Mouse (Mus musculus) heart, embryonic 13.5 days (tissue): ENCODE data around the gene Gm765. TPM values are rescaled to one million over a fixed set of nuclear protein-coding genes. Genes with fewer than 3 reads are reported as not detected.

Experiments
- ATAC-seq: fragments of 200-750 bp; cut with Nextera tagmentation; 2 replicates; pipeline ENCODE4 v1.8.0; 2017; ENCODE audit warnings: moderate TSS enrichment; ENCODE audit not compliant: insufficient number of reproducible peaks, low FRiP score, low TSS enrichment; ENCODE audit errors: extremely low read depth
- H3K27ac ChIP-seq: fragments of 300-500 bp; sonication (generic); replicated peaks from 2 replicates; pipeline ENCODE4 v1.5.1; 2015; ENCODE audit warnings: moderate library complexity, mild to moderate bottlenecking, inconsistent platforms
- H3K27me3 ChIP-seq: fragments of 300-500 bp; sonication (generic); replicated peaks from 2 replicates; pipeline ENCODE4 v1.6.1; 2015; ENCODE audit warnings: mild to moderate bottlenecking, inconsistent platforms
- H3K36me3 ChIP-seq: fragments of 300-500 bp; sonication (generic); 2 replicates; pipeline ENCODE4 v1.6.1; 2015; ENCODE audit warnings: mild to moderate bottlenecking, inconsistent platforms
- H3K4me1 ChIP-seq: fragments of 300-500 bp; sonication (generic); 2 replicates; pipeline ENCODE4 v1.6.1; 2015; ENCODE audit warnings: inconsistent platforms
- H3K4me2 ChIP-seq: fragments of 300-500 bp; sonication (generic); 2 replicates; pipeline ENCODE4 v1.6.1; 2015; ENCODE audit warnings: inconsistent platforms, mild to moderate bottlenecking, moderate library complexity
- H3K4me3 ChIP-seq: fragments of 300-500 bp; sonication (generic); 2 replicates; pipeline ENCODE4 v1.5.1; 2015; ENCODE audit warnings: moderate library complexity, mild to moderate bottlenecking, inconsistent platforms
- H3K9ac ChIP-seq: fragments of 300-500 bp; sonication (generic); 2 replicates; pipeline ENCODE4 v1.6.1; 2015; ENCODE audit warnings: inconsistent platforms, mild to moderate bottlenecking, moderate library complexity
- H3K9me3 ChIP-seq: fragments of 300-500 bp; sonication (generic); 2 replicates; pipeline ENCODE4 v1.6.1; 2016; ENCODE audit warnings: inconsistent platforms
- WGBS: fragments of 180-500 bp; shearing (Covaris S2); methylation state at CpG from one replicate; pipeline ENCODE4 v1.1.7; 2015; ENCODE audit warnings: mixed read lengths; 5-methylcytosine and 5-hydroxymethylcytosine counted together
- polyA plus RNA-seq: library from polyadenylated mRNA; unstranded; fragments of >200 nt; fragmentation: Nextera tagmentation; extraction: Ambion mirVana; gene quantifications from 2 replicates; pipeline ENCODE4 v1.2.1, GENCODE M21; 2015

Gm765 gene
- not detected in 2 replicates for polyA plus RNA-seq

- 73% methylated on average over 5 of the region's 5 CpGs for WGBS
- Histone ChIP-seq H3K9me3 (no peaks in the 10 kb centered on the region), H3K27me3 (no peaks in the 10 kb centered on the region), H3K4me3 (no peak within 1 kb of the TSS), H3K4me1 (no peaks in the 10 kb centered on the region), H3K36me3 (no peaks in the 10 kb centered on the region), H3K9ac (no peak within 1 kb of the TSS), H3K27ac (no peak within 1 kb of the TSS), H3K4me2 (no peak within 1 kb of the TSS)
- no peak for ATAC-seq
Measured at GRCm38 (mm10) chr6:98342654-98343053, at the start of gene Gm765. Gm765 (minus strand) TSS chr6:98342754.

GRCm38 (mm10) chr6:98385487-98385886 is 42.9 kb upstream of the Gm765 start:
- no peaks in the 10 kb centered on the region for H3K9me3 ChIP-seq
- ATAC-seq = no peak
- no peak overlapping the region for H3K4me2 ChIP-seq
- no peaks in the 10 kb centered on the region for H3K27me3 ChIP-seq
- H3K4me3 ChIP-seq = no peak overlapping the region
- H3K9ac ChIP-seq = no peak overlapping the region
- peaks cover 3% of the 10 kb centered on the region; the same call in 1 of the 2 replicates for H3K4me1 ChIP-seq
- no peak overlapping the region for H3K27ac ChIP-seq
- H3K36me3 ChIP-seq = no peaks in the 10 kb centered on the region
- WGBS = 77% methylated on average over 8 of the region's 8 CpGs

- Histone ChIP-seq H3K9ac (no peak overlapping the region), H3K4me3 (no peak overlapping the region), H3K4me2 (no peak overlapping the region), H3K4me1 (peaks cover 2% of the 10 kb centered on the region; the same call in 1 of the 2 replicates), H3K36me3 (no peaks in the 10 kb centered on the region), H3K27ac (no peak overlapping the region), H3K27me3 (no peaks in the 10 kb centered on the region), H3K9me3 (no peaks in the 10 kb centered on the region)
- WGBS = 60% methylated on average over 8 of the region's 8 CpGs
- ATAC-seq = no peak
Measured at GRCm38 (mm10) chr6:98384431-98384830, 41.9 kb upstream of the Gm765 start.

- ATAC-seq = no peak
- 41% methylated on average over 6 of the region's 6 CpGs for WGBS
- Histone ChIP-seq H3K9ac (no peak overlapping the region), H3K27ac (no peak overlapping the region), H3K4me2 (no peak overlapping the region), H3K36me3 (no peaks in the 10 kb centered on the region), H3K9me3 (no peaks in the 10 kb centered on the region), H3K4me3 (no peak overlapping the region), H3K4me1 (no peaks in the 10 kb centered on the region), H3K27me3 (no peaks in the 10 kb centered on the region)
Measured at GRCm38 (mm10) chr6:98383411-98383810, 40.9 kb upstream of the Gm765 start.

- Histone ChIP-seq H3K4me3 (no peak overlapping the region), H3K9ac (no peak overlapping the region), H3K9me3 (no peaks in the 10 kb centered on the region), H3K4me2 (no peak overlapping the region), H3K27me3 (no peaks in the 10 kb centered on the region), H3K4me1 (no peaks in the 10 kb centered on the region), H3K36me3 (no peaks in the 10 kb centered on the region), H3K27ac (no peak overlapping the region)
- no peak for ATAC-seq
- WGBS = 78% methylated on average over 4 of the region's 4 CpGs
Measured at GRCm38 (mm10) chr6:98366199-98366598, 23.6 kb upstream of the Gm765 start.

- H3K36me3 ChIP-seq = no peaks in the 10 kb centered on the region
- H3K9me3 ChIP-seq = no peaks in the 10 kb centered on the region
- H3K4me3 ChIP-seq = no peak overlapping the region
- no peak for ATAC-seq
- no peak overlapping the region for H3K27ac ChIP-seq
- no peaks in the 10 kb centered on the region; the same call in 1 of the 2 replicates for H3K27me3 ChIP-seq
- no peak overlapping the region for H3K4me2 ChIP-seq
- no peak overlapping the region for H3K9ac ChIP-seq
- 63% methylated on average over 5 of the region's 5 CpGs for WGBS
- no peaks in the 10 kb centered on the region for H3K4me1 ChIP-seq
Measured at GRCm38 (mm10) chr6:98355271-98355670, 12.7 kb upstream of the Gm765 start.

- ATAC-seq = no peak
Measured at GRCm38 (mm10) chr6:98353285-98353684, 10.7 kb upstream of the Gm765 start.

GRCm38 (mm10) chr6:98332714-98333113 is 9.8 kb downstream of the Gm765 start:
- Histone ChIP-seq H3K36me3 (no peaks in the 10 kb centered on the region), H3K4me1 (no peaks in the 10 kb centered on the region), H3K4me3 (no peak overlapping the region), H3K4me2 (no peak overlapping the region), H3K9ac (no peak overlapping the region), H3K9me3 (no peaks in the 10 kb centered on the region), H3K27ac (no peak overlapping the region), H3K27me3 (no peaks in the 10 kb centered on the region)
- ATAC-seq = no peak
- WGBS = 74% methylated on average over 2 of the region's 2 CpGs

More at GRCm38 (mm10) chr6:98353285-98353684, 10.7 kb upstream of the Gm765 start:
- no peaks in the 10 kb centered on the region for H3K36me3 ChIP-seq
- no peaks in the 10 kb centered on the region for H3K9me3 ChIP-seq
- H3K27ac ChIP-seq = no peak overlapping the region
- 92% methylated on average over 3 of the region's 3 CpGs for WGBS
- H3K27me3 ChIP-seq = no peaks in the 10 kb centered on the region; the same call in 1 of the 2 replicates
- H3K4me2 ChIP-seq = no peak overlapping the region
- H3K4me1 ChIP-seq = no peaks in the 10 kb centered on the region
- H3K4me3 ChIP-seq = no peak overlapping the region
- H3K9ac ChIP-seq = no peak overlapping the region

- no peak for ATAC-seq
- Histone ChIP-seq H3K27me3 (no peaks in the 10 kb centered on the region), H3K9ac (no peak overlapping the region), H3K4me3 (no peak overlapping the region), H3K27ac (no peak overlapping the region), H3K9me3 (no peaks in the 10 kb centered on the region), H3K4me2 (no peak overlapping the region), H3K36me3 (no peaks in the 10 kb centered on the region), H3K4me1 (no peaks in the 10 kb centered on the region)
- 69% methylated on average over 5 of the region's 5 CpGs for WGBS
Measured at GRCm38 (mm10) chr6:98311659-98312058, 30.9 kb downstream of the Gm765 start.

GRCm38 (mm10) chr6:98307647-98308046 is 34.9 kb downstream of the Gm765 start:
- H3K9ac ChIP-seq = no peak overlapping the region
- WGBS = 68% methylated on average over 3 of the region's 3 CpGs
- no peak for ATAC-seq
- H3K4me3 ChIP-seq = no peak overlapping the region
- H3K36me3 ChIP-seq = no peaks in the 10 kb centered on the region
- H3K27ac ChIP-seq = no peak overlapping the region
- H3K27me3 ChIP-seq = no peaks in the 10 kb centered on the region
- H3K9me3 ChIP-seq = no peaks in the 10 kb centered on the region
- no peaks in the 10 kb centered on the region for H3K4me1 ChIP-seq
- no peak overlapping the region for H3K4me2 ChIP-seq

GRCm38 (mm10) chr6:98307159-98307558 is 35.4 kb downstream of the Gm765 start:
- ATAC-seq = no peak
- 82% methylated on average over 7 of the region's 7 CpGs for WGBS
- Histone ChIP-seq H3K27ac (no peak overlapping the region), H3K9me3 (no peaks in the 10 kb centered on the region), H3K9ac (no peak overlapping the region), H3K4me1 (no peaks in the 10 kb centered on the region), H3K4me3 (no peak overlapping the region), H3K27me3 (no peaks in the 10 kb centered on the region), H3K36me3 (no peaks in the 10 kb centered on the region), H3K4me2 (no peak overlapping the region)

GRCm38 (mm10) chr6:98292064-98292463 is 50.5 kb downstream of the Gm765 start:
- WGBS = 72% methylated on average over 5 of the region's 5 CpGs
- no peak for ATAC-seq

More at GRCm38 (mm10) chr6:98292064-98292463, 50.5 kb downstream of the Gm765 start:
- H3K4me1 ChIP-seq = no peaks in the 10 kb centered on the region
- no peaks in the 10 kb centered on the region for H3K36me3 ChIP-seq
- H3K4me2 ChIP-seq = no peak overlapping the region
- H3K4me3 ChIP-seq = no peak overlapping the region
- no peak overlapping the region for H3K9ac ChIP-seq
- H3K9me3 ChIP-seq = no peaks in the 10 kb centered on the region
- no peak overlapping the region for H3K27ac ChIP-seq
- no peaks in the 10 kb centered on the region for H3K27me3 ChIP-seq
